Mouse (Mus musculus) ZHBTc4 (cell line): ENCODE measurements around the gene Hand1.

ENCODE experiments used
- DNase-seq: peaks from one replicate; pipeline ENCODE4 v3.0.0-alpha.2; 2011; ENCODE audit warnings: low read depth, low spot score

Hand1 gene

GRCm38 (mm10) chr11:57801766-57802510 lies 30.7 kb downstream of the Hand1 start:
- peak; percentile 40 for DNase-seq

GRCm38 (mm10) chr11:57800971-57801765 lies 31.4 kb downstream of the Hand1 start, which contains the start of gene Sap30l:
Sap30l (plus strand) TSS chr11:57801637.
- peak; percentile 98 for DNase-seq

- DNase-seq: no peak
Observed at GRCm38 (mm10) chr11:57800266-57800951, 32.2 kb downstream of the Hand1 start.

GRCm38 (mm10) chr11:57799456-57799855 lies 33.2 kb downstream of the Hand1 start:
- no peak for DNase-seq

GRCm38 (mm10) chr11:57797828-57798227 lies 34.8 kb downstream of the Hand1 start:
- DNase-seq: peak; percentile 65

GRCm38 (mm10) chr11:57795086-57795485 lies 37.5 kb downstream of the Hand1 start:
- DNase-seq: no peak

- peak; percentile 80 for DNase-seq
Observed at GRCm38 (mm10) chr11:57790866-57791535, 41.6 kb downstream of the Hand1 start.

- DNase-seq: peak; percentile 87
Observed at GRCm38 (mm10) chr11:57787913-57788312, 44.7 kb downstream of the Hand1 start.

GRCm38 (mm10) chr11:57786616-57787418 lies 45.8 kb downstream of the Hand1 start:
- DNase-seq: peak; percentile 63

- no peak for DNase-seq
Observed at GRCm38 (mm10) chr11:57779824-57780223, 52.8 kb downstream of the Hand1 start.
